Mouse (Mus musculus) c-Kit-positive CD71-positive TER-119-negative erythroid progenitor cells, embryonic 14.5 days (primary cell): Measurements from ENCODE around the gene Slc10a7.
"Not testable (repeated sequence)": the region's sequence is repeated elsewhere in the genome, so short reads cannot be mapped to it uniquely, and the experiment has no call there.

Experiments used
- DNase-seq: peaks from one replicate; pipeline ENCODE4 v3.0.0-alpha.2; 2013; ENCODE audit warnings: low read depth

Slc10a7 gene

DNA sequence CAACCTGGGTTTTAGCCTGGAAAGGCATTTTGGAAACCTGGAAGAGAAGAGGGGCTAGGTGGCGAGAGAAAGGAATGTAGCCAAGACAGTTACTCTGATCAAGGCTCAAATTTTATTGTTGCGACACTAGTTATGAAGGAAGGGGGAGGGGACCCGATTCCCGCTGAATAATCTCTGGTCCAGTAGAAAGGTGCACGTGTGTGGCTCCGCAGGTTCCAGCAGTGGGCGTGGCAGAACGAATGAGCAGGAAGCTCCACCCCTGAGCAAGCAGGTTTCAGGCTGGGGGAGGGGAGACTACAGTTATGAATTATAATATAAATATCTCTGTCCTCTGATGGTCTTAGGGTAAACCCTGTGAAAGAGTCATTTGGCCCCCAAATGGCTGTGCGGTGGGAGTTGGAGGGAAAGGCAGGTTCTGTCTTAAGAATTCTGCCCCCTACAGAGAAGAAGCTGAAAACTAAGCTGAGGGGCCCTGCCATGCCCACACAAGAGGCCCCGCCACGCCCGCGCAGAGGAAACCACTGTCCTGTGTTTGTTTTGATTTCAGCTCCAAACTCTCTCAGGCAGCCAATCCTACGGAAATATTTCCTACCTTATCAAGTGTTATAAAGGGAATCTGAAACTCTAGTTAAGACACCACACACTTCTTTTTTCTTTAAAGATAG lies 36.1 kb downstream of the Slc10a7 start:
- not testable (repeated sequence) for DNase-seq

DNA sequence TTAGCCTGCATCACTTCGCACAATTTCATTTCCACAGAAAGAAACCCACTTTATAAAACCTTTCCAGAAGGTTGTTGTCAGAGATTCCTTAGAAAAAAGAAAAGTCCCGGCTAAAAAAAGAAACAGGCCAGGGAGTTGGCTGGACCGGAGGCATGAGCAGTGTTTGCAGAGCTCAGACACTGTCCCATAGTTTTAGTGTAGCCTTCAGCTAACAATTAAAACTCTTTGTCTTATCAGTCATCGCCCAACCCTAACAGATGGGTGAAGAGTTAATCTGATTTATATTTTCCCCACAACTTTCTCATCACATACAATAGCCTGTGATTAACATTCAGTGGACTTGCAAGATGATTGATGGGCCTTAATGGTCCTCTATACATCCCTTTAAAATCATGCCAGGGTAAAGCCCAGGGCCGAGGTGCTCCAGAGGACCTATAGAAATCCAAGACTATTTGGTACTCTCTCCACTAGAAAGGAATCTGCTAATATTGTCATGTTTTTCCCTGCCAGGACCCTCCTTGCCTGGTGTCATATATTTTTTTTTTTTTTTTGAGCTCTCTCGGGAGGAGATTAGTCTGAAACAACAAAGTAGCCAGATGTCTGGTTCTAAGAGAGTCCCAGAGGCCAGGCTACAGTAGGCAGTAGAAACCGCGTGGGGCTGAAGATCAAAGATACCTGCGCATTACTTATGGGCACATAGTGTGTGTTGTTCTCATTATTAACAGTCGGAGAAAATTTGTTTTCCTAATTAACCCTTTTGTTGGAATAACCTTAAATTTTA lies 41.0 kb downstream of the Slc10a7 start:
- DNase-seq, result no peak

DNA sequence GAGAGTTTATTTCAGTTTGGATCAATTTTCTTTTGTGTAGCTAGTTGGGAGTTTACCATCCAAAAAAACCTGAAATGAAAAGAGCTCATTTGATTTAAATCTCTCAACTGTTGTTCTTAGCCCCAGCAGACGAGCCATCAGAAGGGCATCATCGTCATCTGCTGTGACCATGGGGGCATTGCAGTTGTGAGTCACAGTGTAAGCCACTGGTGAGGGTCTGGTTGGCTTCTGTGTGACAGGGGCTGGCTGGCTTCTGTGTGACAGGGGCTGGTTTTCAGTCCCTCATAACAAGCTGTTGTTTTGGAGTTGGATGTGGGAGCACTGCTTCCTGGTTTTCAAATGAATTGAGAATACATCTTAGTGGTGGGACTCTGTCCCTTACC lies 41.6 kb downstream of the Slc10a7 start:
- DNase-seq, result no peak

DNA sequence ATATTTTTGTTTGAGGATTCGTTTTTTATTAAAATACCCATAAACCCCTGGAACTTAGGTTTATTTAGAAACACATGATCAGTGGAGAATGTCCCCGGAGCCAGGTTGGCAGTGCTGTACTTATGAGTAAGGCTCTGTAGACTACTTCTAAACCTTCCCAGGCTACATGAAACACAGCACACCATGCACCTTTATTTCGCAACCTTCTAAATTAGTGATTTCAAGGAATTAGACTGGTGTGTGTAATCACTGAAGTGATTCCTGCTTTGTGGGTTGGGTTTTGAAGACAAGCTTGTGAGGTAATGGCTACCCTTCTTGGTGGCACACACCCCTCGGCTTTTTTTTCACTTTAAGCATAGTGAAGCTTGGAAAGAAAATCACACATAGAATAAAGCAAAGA lies 46.7 kb downstream of the Slc10a7 start:
- DNase-seq, result no peak

DNA sequence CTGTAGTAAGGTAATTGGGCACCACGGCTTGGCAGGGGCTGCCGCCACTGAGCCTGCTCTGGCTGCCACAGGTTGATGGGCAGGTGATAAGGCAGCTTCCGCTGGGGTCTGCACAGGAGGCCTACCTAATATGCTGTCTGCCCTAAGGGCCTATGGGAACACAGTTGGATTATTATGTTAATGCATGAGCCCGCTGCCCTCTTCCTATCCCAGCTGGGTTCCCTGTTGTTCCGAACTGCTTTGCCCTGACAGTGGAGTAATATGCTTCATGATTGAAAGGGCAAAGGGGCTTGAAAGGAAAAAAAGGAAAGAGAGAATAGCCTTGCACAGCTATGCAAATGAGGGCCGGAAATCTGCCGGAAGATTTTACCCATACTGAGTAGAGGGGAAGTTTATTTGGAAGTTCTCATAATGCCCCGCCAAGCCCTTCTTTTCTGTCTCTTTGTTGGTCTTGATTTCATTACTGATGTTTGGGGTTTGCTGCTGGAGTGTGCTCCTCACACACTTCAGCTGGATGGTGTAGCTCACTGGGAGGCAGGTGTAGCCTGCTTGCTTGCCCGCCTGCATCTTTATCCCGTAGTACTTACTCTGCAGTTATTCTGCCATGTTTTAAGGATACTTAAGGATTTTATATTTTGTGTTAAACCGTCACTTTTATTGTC lies 47.8 kb downstream of the Slc10a7 start:
- DNase-seq, result no peak

DNA sequence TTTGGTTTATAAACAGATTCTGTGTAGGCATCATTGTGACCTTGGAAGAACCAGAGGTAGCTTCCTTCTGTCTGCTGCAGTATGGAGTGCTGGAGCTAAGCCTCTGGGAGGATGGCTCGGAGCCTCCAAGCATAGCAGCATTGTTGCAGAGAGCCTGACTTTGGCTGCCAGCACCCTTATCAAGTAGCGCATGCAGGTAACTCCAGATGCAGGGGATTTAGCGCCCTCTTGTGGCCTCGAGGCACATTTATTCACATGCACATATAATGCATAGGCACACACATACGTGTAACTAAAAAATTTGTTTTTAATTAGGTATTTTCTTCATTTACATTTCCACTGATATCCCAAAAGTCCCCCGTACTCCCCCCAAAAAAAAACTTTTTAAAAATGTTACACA lies 52.5 kb downstream of the Slc10a7 start:
- DNase-seq, result no peak

DNA sequence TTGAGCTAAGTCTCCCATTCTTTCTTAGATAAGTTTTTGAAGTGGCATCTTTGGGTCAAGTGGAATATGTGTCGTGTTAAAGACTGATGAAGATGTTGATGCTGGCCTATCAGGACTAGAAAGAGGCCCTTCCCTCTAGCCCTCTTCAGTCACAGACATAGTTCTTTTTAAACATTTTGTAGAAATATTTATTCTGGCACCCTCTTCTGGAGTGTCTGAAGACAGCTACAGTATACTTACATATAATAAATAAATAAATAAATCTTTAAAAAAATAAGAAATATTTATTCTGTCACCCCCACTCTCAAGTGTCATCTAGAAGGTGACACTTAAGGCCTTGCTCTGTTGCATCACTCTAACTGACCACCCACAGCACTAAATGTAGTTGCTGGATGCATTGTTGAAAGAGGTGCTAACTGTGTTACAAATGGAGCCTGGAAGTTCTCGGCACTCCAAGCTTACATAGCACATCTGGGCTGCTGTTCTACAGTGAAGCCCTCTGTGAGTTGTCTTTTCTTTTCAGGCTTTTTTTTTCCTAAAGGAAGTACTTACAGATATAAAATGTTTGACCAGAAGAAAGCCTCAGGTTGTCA lies 54.4 kb downstream of the Slc10a7 start:
- no peak for DNase-seq

DNA sequence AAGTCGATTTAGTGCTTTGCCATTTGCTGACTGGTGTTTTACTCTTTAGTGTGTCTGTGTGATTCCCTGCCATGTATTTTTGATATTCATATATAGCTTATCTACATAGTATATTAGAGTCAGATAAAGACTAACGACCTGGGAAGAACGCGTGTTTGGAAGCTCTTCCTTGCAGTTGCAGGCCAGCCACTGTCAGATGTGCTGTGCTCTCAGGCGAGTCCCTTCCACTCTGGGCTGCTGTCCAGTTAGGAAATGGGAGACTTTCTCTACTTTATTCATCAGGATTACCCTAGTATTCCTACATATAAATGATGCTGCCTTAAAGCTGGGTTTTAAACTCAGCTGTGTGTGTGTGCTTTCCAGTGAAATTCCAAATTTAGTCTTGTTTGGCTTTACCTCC lies 55.1 kb downstream of the Slc10a7 start:
- DNase-seq, result no peak

DNA sequence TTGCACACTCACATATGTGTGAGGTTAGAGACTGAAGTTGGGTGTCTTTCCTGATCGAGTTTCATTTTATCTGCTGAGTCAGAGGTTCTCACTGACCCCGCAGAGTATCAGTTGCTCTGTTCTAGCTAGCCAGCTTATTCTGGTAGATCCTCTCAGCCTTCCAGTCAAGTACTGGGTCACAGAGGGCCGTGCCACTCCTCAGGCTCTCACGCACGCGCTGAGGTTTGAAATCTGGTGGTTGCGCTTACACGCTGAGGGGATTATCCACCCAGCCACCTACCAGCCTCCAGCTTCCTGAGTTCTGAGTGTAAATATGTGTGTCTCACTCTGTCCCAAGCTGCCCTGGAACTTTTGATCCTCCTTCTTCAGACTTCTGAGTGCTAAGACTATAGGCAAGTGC lies 59.0 kb downstream of the Slc10a7 start:
- no peak for DNase-seq

DNA sequence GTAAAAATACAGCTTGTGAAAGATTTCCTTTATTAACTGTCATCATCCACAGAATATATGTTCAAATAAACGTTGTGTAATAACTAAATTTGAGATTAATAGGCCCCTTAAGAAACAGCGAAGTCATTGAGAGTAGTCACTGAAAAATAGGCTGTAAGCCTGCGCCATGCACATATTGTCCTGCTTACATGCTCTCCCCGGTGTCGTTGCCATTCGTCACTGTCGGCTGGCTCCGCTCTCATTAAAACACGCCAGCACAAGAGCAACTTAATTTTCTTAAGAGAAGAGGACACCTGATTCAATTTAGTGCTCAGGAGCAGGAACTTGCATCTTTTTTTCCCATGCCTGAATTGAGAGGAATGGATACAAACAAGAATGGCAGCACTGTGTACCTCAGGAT lies 62.4 kb downstream of the Slc10a7 start:
- no peak for DNase-seq

DNA sequence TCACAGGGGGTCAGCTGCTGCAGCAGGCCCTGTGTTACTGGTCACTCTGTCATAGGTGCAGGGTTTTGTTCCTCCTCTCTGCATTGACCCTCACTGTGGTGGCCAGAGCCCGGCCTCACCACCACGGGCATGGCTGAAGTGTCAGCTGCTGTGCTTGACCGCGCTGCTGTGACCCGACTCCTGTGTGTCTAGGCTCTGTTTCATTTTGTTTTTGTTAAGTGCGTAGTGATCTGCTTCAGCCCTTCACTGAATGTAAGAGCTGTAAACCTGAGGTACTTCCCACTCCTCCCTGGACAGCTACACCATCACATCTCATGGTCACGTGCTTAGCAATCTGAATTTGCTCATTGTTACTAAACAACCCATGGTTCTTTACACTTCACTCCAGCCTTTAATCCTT lies 65.1 kb downstream of the Slc10a7 start:
- DNase-seq, result no peak

DNA sequence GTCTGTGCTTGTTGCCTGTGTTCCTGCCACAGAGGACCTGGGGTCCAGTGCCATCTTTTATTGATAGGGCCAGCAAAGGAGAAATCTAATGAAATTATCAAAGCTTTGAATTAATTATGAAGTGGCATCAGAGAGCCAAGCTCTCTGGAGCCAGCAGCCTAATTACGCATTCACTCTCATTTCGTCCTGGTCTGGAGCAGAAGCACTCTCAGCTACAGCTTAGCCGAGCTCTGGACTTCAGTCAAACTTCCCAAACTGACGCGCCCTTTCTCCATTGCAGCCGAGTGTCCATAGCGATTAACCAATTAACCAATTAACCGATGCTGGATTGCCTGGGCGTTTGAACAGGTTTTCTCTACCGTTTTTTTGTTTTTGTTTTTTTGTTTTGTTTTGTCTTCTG lies 68.4 kb downstream of the Slc10a7 start:
- no peak for DNase-seq

DNA sequence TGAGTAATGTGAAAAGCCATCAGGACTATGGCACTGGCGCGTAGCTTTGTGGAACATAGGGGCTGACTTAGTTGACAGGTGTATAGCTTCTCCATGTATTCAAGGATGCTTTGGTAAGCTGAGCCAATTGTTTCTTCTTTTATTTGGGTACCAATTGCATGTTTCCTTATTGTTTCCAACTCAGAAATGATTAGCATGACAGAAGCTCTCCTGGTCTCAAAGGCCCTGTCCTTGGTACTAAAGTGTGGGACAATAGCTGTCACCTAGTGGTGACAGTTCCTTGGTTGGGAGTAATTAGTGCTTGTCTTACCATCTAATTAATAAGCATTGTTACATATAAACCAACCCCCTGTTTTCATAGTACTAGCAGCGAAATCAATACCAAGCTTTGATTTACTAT lies 68.9 kb downstream of the Slc10a7 start:
- DNase-seq, result no peak

DNA sequence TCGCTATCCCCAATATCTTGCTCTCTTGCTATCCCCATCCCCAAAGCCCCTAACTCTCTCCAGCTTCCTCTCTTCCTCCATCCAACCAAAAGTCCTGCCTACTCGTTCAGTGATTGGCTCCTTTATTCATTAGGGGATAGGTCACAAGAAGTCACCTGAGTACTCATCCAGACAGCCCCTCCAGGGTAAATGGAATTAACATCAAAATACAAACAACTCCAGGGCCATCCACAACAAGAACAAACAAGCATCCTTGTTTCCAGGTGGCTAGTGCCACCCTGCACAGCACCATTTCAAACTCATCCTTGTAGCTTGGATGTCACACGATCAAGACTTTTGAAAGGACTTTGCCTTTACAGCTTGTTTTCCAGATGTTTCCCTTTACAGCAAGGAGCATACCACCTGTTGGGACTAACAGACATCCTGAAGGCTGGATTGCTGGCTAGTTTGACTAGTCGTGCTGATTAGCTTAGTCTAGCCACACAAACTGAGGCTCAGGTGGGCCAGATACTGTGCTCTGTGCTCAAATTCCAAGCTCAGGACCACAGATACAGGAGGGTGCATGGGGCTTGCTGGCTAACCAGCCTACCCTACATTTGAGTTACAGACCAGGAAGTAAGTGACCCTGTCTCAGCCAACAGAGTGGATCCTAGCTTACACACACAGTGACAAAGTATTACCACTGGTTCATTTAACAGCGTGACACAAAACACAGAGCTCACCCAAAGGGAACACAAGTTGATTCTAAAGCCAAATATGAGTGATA lies 75.0 kb downstream of the Slc10a7 start:
- no peak for DNase-seq

DNA sequence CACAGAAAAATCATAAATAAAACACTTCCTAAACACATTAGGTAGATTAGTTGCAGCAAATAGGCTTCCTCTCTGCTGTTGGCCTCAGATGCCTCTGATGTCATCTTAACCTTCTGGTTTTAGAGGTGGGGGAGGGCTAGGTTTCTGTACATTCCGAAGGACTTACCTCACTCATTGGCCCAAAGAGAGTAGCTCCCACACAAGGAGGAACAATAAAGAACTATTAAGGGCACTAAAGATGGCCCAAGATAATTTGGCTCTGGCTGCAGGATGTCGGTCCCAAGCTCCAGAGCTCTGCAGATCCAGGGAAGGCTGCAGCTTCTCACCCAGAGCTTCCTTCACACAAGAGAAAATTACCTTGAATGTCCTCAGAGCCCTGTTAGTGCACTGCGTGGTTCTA lies 75.7 kb downstream of the Slc10a7 start:
- DNase-seq, result no peak

DNA sequence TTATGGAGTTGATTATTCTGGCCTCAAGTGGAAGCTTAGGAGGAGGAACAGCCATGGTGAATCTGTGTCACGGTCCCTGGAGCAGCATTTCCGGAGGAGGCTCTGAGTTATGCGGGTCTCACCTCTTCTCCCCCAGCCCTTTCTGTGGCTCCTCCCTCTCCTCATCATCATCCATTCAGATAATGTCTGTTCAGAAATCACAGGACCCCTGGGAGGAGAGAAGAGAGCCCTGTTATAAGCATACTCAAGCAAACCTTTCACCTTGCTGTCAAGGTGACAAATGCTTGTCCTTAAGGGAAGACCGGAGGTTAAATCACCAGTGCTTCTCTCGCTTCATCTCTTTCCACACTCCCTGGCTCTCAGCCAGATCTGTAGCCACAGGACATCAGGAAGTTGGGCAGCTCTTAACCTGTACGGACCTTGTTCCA lies 86.3 kb downstream of the Slc10a7 start:
- no peak for DNase-seq

DNA sequence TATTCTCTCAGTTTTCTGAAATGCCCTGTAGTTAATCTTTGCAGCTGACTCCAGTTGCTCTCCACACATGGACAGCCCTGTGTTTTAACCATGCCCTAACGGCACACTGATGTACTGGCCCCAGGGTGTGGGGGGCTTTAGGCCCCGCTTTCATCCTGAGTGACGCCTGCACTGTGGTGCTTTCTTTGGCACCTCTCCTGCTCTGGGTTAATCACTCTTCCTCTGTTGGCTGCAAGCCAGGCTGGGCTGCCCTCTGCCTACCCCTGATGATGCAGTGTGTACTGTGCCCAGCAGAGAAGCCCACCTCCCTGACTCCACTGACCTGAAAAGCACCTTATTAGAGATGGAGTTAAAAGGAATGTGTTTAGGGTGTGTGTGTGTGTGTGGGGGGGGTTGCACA lies 89.1 kb downstream of the Slc10a7 start:
- DNase-seq, result no peak

DNA sequence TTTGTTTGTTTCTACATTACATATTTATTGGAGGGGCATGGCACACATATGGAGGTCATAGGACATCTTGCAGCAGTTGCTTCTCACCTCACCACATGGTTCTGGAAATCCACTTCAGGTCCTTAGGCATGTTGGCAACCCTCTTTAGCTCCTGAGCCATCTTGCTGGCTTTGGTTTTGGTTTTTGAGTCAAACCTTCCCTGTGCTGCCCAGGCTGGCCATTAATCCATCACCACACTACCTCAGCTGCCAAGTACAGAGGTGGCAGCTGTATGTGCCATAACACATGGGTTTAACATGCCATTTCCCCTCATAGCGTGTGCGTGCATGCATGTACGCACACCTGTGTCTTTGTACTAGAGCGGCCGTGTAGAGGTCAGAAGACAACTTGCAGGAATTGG lies 93.9 kb downstream of the Slc10a7 start:
- DNase-seq, result no peak

DNA sequence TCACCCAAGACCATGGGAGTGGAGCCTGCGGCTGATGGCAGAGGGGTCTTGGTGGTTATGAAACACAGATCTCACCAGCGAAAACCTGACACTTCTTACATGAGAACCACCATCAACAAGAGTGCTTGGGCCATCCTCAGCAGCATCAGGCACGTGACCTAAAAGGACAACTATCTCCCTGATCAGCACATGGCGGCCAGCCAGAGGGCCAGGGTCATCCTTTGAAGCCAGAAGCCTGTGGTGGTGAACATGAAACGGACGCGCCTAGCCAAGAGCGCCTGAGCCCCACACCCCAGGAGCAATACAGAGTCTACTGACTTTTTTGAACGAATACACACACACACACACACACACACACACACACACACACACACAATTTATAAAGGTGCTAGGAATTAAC lies 95.3 kb downstream of the Slc10a7 start:
- no peak for DNase-seq

DNA sequence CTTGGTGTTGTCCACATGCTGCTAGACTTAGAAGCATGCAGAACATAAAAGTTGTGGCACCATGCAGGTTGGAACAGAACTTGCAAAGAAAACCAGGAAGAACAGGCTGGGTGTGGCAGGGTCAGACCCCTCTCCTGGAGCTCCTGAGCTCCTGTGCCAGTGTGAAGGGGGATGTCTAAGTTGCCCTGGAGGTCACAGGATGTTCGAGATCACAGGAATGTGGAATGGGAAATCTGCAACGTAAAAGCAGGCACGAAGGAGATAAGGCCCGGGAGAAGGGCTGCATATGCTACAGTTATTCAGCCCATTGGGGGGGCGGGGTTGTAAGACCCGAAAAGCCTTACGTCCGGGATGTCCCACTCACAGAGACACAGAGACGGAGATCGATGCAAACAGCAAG lies 100.2 kb downstream of the Slc10a7 start:
- no peak for DNase-seq

DNA sequence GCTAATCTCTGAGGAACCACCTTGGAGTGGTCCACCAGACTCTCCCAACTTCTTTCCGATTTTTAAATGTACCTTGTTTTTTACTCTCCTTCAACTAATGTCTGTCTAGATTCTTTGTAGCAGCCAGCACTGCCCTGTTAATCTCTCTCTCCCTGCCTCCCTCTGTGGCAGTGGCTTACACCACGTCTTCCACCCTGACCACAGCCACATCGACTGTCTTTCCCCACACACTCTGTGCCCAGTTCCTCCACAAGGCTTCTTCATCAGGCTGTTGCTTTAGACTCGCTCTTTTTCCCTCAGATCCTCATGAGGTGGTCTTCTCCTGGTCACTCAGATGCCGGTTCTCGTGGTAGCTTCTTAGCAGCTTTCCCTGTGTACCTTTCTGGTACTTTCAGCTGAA lies 101.9 kb downstream of the Slc10a7 start:
- DNase-seq, result no peak

DNA sequence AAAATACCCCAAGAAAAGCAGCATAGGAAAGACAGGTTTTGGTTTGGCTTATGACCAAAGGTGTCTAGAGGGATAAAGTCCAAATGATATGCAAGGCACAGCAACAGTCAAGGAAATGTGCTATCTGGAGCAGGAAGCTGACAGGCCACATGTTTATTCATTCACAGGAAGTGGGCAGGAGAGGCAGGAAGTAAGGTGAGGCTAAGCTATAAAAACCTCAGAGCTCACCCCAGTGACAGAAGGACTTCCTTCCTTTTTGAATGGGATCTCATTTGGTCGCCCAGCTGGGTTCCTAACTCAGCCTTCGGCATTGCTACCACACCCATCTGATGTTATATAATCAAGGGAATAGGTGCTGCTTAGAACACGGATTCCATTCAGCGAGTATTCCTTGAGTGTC lies 113.2 kb downstream of the Slc10a7 start:
- no peak for DNase-seq
